Mouse (Mus musculus) forebrain, embryonic 11.5 days (tissue): ENCODE measurements around the gene Jmjd8. TPM values are rescaled to one million over a fixed set of nuclear protein-coding genes. Genes with fewer than 3 reads are reported as not detected.
"Not testable (repeated sequence)": the region's sequence is repeated elsewhere in the genome, so short reads cannot be mapped to it uniquely, and the experiment has no call there.

ENCODE experiments used
- ATAC-seq: fragments of 200-750 bp; cut with Nextera tagmentation; replicated peaks from 2 replicates; pipeline ENCODE4 v1.8.0; 2017; ENCODE audit warnings: moderate TSS enrichment; ENCODE audit not compliant: low FRiP score
- DNase-seq: peaks from one replicate; pipeline ENCODE4 v3.0.0-alpha.2; 2017; ENCODE audit warnings: low spot score
- H3K27ac ChIP-seq: fragments of 300-500 bp; sonication (generic); 2 replicates; pipeline ENCODE4 v1.5.1; 2014; ENCODE audit warnings: low read depth, low read length
- H3K27me3 ChIP-seq: fragments of 300-500 bp; sonication (generic); 2 replicates; pipeline ENCODE4 v1.6.1; 2014; ENCODE audit warnings: mild to moderate bottlenecking, low read length, mixed read lengths; ENCODE audit not compliant: control insufficient read depth, insufficient read depth
- H3K36me3 ChIP-seq: fragments of 300-500 bp; sonication (generic); 2 replicates; pipeline ENCODE4 v1.6.1; 2014; ENCODE audit warnings: mild to moderate bottlenecking, low read length, moderate library complexity, mixed read lengths; ENCODE audit not compliant: control insufficient read depth, insufficient read depth
- H3K4me1 ChIP-seq: fragments of 300-500 bp; sonication (generic); replicated peaks from 2 replicates; pipeline ENCODE4 v1.6.1; 2014; ENCODE audit warnings: low read length, mixed read lengths; ENCODE audit not compliant: control insufficient read depth, insufficient read depth
- H3K4me2 ChIP-seq: fragments of 300-500 bp; sonication (generic); 2 replicates; pipeline ENCODE4 v1.6.1; 2014; ENCODE audit warnings: low read depth, mild to moderate bottlenecking, low read length, moderate library complexity, mixed read lengths; ENCODE audit not compliant: severe bottlenecking
- H3K4me3 ChIP-seq: fragments of 300-500 bp; sonication (generic); 2 replicates; pipeline ENCODE4 v1.5.1; 2014; ENCODE audit warnings: low read depth, low read length
- H3K9ac ChIP-seq: fragments of 300-500 bp; sonication (generic); 2 replicates; pipeline ENCODE4 v1.6.1; 2014; ENCODE audit warnings: low read length
- H3K9me3 ChIP-seq: fragments of 300-500 bp; sonication (generic); 2 replicates; pipeline ENCODE4 v1.6.1; 2016; ENCODE audit warnings: low read length, mixed read lengths; ENCODE audit not compliant: control insufficient read depth
- WGBS: fragments of 180-500 bp; shearing (Covaris S2); extraction: QIAGEN DNeasy Blood & Tissue Kit; methylation state at CpG from one replicate; pipeline ENCODE4 v1.1.7; 2014; 5-methylcytosine and 5-hydroxymethylcytosine counted together
- polyA plus RNA-seq: library from polyadenylated mRNA; unstranded; fragments of >200 nt; fragmentation: Nextera tagmentation; extraction: Ambion mirVana; gene quantifications from 2 replicates; pipeline ENCODE4 v1.2.1, GENCODE M21; 2014

Gene Jmjd8
- polyA plus RNA-seq, 1 experiment from 2014 or later, result 50.6 TPM

DNA sequence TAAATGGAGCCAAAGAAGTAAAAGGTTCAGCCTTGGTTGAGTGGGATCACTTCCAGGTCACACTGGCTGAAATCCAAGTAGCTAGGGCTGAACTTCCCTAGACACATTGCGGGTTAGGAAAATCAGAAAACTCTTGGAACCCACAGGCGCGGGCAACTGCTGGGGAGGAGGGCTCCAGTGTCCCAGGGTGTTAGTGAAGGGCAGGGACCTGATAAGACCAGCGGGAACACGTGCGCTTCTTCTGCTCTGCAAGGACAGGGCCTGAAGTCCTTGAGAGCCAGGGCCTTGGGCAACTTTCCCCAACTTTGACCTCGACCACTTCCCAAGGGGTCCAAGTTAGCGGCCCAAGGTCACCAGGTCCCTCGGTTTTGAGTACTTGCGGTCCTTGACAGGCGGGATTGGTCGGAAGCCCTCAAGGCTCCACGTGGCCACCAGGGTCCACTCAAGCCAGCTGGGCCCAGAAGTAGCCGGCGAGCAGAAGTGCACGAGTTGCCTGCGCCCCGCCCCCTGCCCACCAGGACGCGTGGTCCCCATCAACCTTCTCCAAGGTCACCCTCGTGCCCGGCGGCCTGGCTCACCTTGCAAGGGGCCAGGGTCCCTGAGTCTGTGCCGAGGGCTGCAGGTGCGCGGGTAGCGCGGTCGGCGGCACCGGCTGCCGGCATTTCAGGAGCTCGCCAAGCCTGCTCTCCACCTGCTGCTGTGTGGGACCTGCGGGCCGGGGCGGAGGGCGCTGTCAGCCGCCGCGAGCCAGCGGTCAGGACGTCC is 39.4 kb downstream of the Jmjd8 start:
- H3K4me3 ChIP-seq, result peak overlapping the region; percentile 84
- peak overlapping the region; percentile 51 for H3K9ac ChIP-seq
- no peaks in the 10 kb centered on the region for H3K9me3 ChIP-seq
- H3K4me1 ChIP-seq, result peaks cover 12% of the 10 kb centered on the region
- ATAC-seq (peak; percentile 52; the same call in 1 of the 2 replicates), DNase-seq (peak; percentile 78)
- H3K27ac ChIP-seq, result no peak overlapping the region
- H3K4me2 ChIP-seq, result peak overlapping the region; percentile 96
- under 1% methylated on average over 42 of the region's 42 CpGs for WGBS
- H3K36me3 ChIP-seq, result no peaks in the 10 kb centered on the region
- no peaks in the 10 kb centered on the region for H3K27me3 ChIP-seq

DNA sequence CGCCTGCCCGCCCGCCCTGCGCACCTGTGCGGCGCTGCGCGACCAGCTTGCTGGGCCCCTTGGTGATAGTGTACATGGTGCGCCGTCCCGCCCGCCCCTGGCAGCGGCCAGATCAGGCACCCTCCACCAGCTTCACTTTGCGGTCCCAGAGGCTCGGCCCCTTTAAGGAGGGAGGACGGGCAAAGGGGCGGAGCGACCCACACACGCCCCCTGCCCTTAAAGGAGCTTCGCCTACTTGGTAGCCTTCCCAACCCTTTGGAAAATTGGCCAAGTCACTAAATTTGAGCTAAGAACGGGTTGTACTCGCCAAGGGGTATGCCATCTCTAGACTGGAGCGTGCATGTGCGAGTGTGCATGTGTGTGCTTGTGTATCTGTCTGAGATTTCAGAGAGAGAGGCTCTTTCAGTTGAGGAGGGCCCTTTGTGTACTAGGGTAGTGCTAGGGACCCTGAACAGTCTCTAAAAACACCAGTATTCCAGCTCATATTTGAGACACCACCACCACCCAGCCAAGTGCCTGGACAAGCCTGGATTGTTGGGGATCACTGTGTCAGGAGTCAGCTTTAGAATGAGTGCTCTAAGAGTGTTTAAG is 40.0 kb downstream of the Jmjd8 start, which contains the start of gene Mcrip2:
TSS of gene Mcrip2 (minus strand) at position 164 of the 591 bp plus-strand sequence.
- H3K27me3 ChIP-seq, result no peaks in the 10 kb centered on the region
- H3K9me3 ChIP-seq, result no peaks in the 10 kb centered on the region
- peak; percentile 88 for DNase-seq
- WGBS, result under 1% methylated on average over 24 of the region's 24 CpGs
- peak within 1 kb of the TSS; percentile 27; the same call in 1 of the 2 replicates for H3K27ac ChIP-seq
- H3K4me1 ChIP-seq, result peaks cover 12% of the 10 kb centered on the region
- peak; percentile 89 for ATAC-seq
- peak within 1 kb of the TSS; percentile 96 for H3K4me2 ChIP-seq
- H3K4me3 ChIP-seq, result peak within 1 kb of the TSS; percentile 84
- no peaks in the 10 kb centered on the region for H3K36me3 ChIP-seq
- peak within 1 kb of the TSS; percentile 51 for H3K9ac ChIP-seq

DNA sequence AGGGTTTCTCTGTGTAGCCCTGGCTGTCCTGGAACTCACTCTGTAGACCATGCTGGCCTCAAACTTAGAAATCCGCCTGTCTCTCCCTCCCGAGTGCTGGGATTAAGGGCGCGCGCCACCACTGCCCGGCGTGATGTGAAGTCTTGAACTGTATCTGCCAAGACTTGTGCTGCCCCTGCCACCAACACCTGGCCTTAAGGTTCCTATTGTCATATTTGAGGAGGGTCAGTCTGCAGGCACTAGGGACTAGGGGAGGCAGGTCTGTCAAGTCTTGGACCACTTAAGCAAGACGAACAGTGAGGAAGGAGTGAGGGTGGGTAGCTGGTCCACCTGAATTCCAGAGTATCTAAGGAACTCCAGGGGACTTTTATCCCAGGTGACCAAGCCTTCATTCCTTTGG is 40.8 kb downstream of the Jmjd8 start:
- Histone ChIP-seq H3K9me3 (no peaks in the 10 kb centered on the region), H3K27me3 (no peaks in the 10 kb centered on the region), H3K9ac (no peak overlapping the region), H3K27ac (no peak overlapping the region), H3K4me1 (peaks cover 12% of the 10 kb centered on the region), H3K4me3 (no peak overlapping the region), H3K4me2 (no peak overlapping the region), H3K36me3 (no peaks in the 10 kb centered on the region)
- no peak for DNase-seq
- WGBS, result 90% methylated on average over 8 of the region's 8 CpGs
- ATAC-seq, result no peak

DNA sequence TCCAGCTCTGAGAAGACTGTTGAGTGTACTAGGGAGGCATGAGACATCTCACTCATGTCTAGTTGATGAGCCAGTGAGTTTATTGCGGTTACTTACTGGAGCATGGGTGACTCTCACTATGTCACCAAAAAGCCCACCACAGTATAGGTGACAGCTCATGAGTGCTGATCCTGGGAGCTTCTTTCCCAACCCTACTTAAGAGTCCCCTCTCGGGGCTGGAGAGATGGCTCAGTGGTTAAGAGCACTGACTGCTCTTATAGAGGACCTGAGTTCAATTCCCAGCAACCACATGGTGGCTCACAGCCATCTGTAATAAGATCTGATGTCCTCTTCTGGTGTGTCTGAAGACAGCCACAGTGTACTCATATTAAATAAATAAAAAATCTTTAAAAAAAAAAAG is 41.3 kb downstream of the Jmjd8 start:
- no peak overlapping the region for H3K27ac ChIP-seq
- H3K4me3 ChIP-seq, result no peak overlapping the region
- H3K4me2 ChIP-seq, result no peak overlapping the region
- ATAC-seq (no peak), DNase-seq (no peak)
- WGBS, result 88% methylated on average over 2 of the region's 2 CpGs
- H3K4me1 ChIP-seq, result peaks cover 12% of the 10 kb centered on the region
- H3K36me3 ChIP-seq, result no peaks in the 10 kb centered on the region
- H3K27me3 ChIP-seq, result no peaks in the 10 kb centered on the region
- no peaks in the 10 kb centered on the region for H3K9me3 ChIP-seq
- H3K9ac ChIP-seq, result no peak overlapping the region

DNA sequence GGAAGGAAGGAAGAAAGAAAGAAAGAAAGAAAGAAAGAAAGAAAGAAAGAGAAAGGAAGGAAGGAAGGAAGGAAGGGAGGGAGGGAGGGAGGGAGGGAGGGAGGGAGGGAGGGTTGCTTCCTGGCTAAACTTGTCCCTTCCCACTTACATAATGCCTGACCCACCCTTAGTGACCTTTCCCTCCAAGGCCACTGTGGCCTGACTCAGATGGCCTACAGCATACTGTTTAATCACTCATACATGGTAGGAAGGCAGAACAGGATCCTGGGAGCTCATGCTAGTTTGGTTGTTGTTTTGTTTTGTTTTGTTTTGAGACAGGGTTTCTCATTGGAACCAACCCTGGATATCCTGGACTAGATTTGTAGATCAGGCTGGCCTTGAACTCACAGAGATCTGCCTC is 42.9 kb downstream of the Jmjd8 start:
- not testable (repeated sequence) for H3K4me2 ChIP-seq, H3K36me3 ChIP-seq, H3K27ac ChIP-seq, H3K4me3 ChIP-seq, ATAC-seq, DNase-seq, H3K9ac ChIP-seq, H3K9me3 ChIP-seq, H3K27me3 ChIP-seq
- peaks cover 20% of the 10 kb centered on the region for H3K4me1 ChIP-seq

DNA sequence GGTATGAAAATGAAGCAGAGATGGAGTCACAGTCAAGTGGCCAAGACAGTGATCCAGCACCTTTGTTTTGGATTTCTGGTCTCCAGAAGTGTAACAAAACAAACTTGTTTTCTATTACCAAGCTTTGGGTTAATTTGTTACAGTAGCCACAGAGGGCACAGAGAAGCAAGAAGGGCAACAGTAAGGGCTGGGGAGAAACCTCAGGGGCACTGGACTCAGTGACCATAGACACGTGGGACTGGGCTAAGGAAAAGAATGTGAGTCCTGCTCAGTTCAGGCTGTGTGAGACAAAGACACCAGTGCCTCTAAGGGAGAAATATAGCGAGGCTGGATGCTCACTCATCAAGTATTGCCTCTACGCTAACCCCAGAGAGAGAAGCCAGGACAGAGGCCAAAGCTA is 44.0 kb downstream of the Jmjd8 start:
- ATAC-seq, result no peak
- WGBS, result 89% methylated on average over 3 of the region's 3 CpGs
- Histone ChIP-seq H3K9ac (no peak overlapping the region), H3K27ac (no peak overlapping the region), H3K9me3 (no peaks in the 10 kb centered on the region), H3K4me3 (no peak overlapping the region), H3K36me3 (no peaks in the 10 kb centered on the region), H3K27me3 (no peaks in the 10 kb centered on the region), H3K4me2 (no peak overlapping the region), H3K4me1 (peaks cover 17% of the 10 kb centered on the region)
- no peak for DNase-seq

DNA sequence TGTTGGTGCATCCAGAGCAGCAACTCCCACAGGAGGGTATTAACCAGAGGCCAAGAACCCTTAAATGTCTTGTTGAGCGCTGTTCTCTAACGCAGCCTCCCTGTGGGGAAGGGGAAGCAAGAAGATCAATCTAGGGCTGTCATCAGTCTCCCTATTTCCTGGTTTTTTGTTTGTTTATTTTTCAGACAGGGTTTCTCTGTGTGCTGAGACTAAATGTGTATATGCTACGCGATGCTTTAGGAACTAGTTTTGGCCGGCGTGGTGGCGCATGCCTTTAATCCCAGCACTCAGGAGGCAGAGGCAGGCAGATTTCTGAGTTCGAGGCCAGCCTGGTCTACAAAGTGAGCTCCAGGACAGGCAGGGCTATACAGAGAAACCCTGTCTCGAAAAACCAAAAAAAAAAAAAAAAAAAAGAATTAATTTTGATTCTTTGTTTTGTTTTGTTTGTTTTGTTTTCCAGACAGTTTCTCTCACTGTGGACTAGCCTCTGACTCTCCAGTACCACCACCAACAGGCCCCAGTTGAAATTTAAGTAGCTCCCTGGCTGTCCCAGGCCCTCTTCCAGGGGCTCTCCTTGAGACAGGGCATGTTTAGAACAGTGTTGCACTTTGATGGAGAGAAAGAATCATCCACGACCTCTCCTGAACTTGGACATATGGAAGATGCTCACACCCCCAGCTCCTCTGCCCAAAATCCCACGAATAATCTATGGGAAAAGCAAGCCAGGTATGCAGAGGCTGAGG is 44.9 kb downstream of the Jmjd8 start:
- Histone ChIP-seq H3K27me3 (no peaks in the 10 kb centered on the region), H3K4me1 (peaks cover 12% of the 10 kb centered on the region; the same call in 1 of the 2 replicates), H3K9me3 (no peaks in the 10 kb centered on the region), H3K9ac (0 out of 2 replicates have a peak overlapping the region, but pooled peaks have one; percentile 20), H3K27ac (no peak overlapping the region), H3K4me3 (peak overlapping the region; percentile 57; the same call in 1 of the 2 replicates), H3K36me3 (no peaks in the 10 kb centered on the region; the same call in 1 of the 2 replicates), H3K4me2 (peak overlapping the region; percentile 87; the same call in 1 of the 2 replicates)
- no peak for DNase-seq
- ATAC-seq, result no peak
- 84% methylated on average over 11 of the region's 11 CpGs for WGBS

DNA sequence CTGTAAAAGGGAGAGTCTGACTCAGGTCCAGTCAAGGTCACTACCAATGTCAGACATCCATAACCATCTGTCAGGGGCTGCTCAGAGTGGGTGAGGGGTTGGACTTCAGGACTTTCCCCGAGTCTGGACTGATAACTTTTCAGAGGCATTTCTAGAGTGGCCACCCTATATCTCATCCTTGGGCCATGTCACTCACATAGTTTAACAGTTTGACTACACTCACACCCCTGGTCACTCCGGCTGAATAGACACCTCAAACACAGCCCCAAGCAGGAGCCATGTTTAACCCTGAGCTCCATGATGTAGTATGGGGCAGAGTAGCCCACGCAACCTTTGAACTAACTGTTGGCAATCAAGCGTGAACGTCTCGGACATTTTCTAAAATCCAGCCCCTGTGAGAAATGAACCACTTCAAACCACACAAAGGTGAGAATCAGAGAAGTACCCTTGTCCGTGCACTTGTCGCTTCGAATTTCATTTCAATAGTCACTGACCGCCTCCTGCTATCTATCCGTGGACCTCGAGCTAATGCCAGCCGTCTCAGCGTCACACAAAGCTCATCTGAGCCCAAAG is 45.6 kb downstream of the Jmjd8 start:
- Histone ChIP-seq H3K9ac (peak overlapping the region; percentile 58), H3K27me3 (no peaks in the 10 kb centered on the region), H3K4me3 (peak overlapping the region; percentile 57), H3K36me3 (no peaks in the 10 kb centered on the region; the same call in 1 of the 2 replicates), H3K27ac (peak overlapping the region; percentile 47; the same call in 1 of the 2 replicates), H3K9me3 (no peaks in the 10 kb centered on the region), H3K4me1 (peaks cover 8% of the 10 kb centered on the region; the same call in 1 of the 2 replicates), H3K4me2 (peak overlapping the region; percentile 87)
- 0 out of 2 replicates have a peak, but pooled peaks have one; percentile 3 for ATAC-seq
- WGBS, result 5% methylated on average over 14 of the region's 14 CpGs
- DNase-seq, result no peak
